Mouse (Mus musculus): ENCODE results near the gene Kifc5b. TPM values are rescaled to one million over a fixed set of nuclear protein-coding genes. Genes with fewer than 3 reads are reported as not detected.
A peak's percentile ranks its signal among the peaks of the same experiment; 100 is the strongest.
"Not testable (repeated sequence)": the region's sequence is repeated elsewhere in the genome, so short reads cannot be mapped to it uniquely, and the experiment has no call there.

The Kifc5b gene
- polyA plus RNA-seq, 2 experiments = 4.9 to 23.7 TPM

GRCm38 (mm10) chr17:26895578-26895977, 21.3 kb upstream of the Kifc5b start:
- 11% methylated on average over 10 of the region's 10 CpGs for WGBS
- peak; percentile 40 for DNase-seq (ENCODE audit: low spot score)
- no peak overlapping the region for H3K9ac ChIP-seq (ENCODE audit: low read depth, low read length, severe bottlenecking)
- no peaks in the 10 kb centered on the region for H3K36me3 ChIP-seq (ENCODE audit: control insufficient read depth, insufficient read depth, low read length)
- H3K4me3 ChIP-seq (replicated peaks; ENCODE audit: low read length) = no peak overlapping the region
- no peak for TF ChIP-seq POLR2A (IDR thresholded peaks at IDR 0.05; ENCODE audit: borderline replicate concordance, extremely low read depth, insufficient read depth, insufficient read length)
- no peak overlapping the region for H3K4me2 ChIP-seq (replicated peaks; ENCODE audit: low read depth, low read length, severe bottlenecking)
- peaks cover 18% of the 10 kb centered on the region for H3K4me1 ChIP-seq (ENCODE audit: control insufficient read depth, insufficient read depth, low read length)
- no peaks in the 10 kb centered on the region for H3K27me3 ChIP-seq (ENCODE audit: control insufficient read depth, insufficient read depth, low read length)
- no peak overlapping the region for H3K27ac ChIP-seq (replicated peaks; ENCODE audit: low read depth, low read length)
- no peaks in the 10 kb centered on the region for H3K9me3 ChIP-seq (ENCODE audit: control insufficient read depth, low read length)
- ATAC-seq (ENCODE audit: low FRiP score, low read depth) = no peak

DNA sequence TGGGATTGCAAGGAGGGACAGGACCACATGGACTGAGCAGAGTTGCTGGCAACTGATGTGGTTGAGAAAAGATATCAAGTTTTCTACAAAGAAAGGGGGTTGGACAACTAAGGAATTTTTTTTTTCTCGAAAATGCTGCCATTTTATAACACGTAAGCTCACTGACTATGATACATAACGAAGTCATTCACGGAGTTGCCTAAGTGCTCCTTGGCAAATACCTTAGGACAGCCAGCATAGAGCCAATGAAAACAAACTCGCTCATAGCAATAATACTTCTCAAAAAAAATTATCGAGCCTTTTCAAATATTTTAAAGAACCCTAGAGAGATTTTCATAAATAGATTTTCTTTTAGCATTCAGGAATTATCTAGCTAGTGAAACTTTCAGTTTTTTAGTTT, 16.0 kb upstream of the Kifc5b start:
- Histone ChIP-seq H3K4me3 (replicated peaks; ENCODE audit: low read length) (no peak overlapping the region), H3K4me1 (ENCODE audit: control insufficient read depth, insufficient read depth, low read length) (no peaks in the 10 kb centered on the region), H3K9ac (ENCODE audit: low read depth, low read length, severe bottlenecking) (no peak overlapping the region), H3K9me3 (ENCODE audit: control insufficient read depth, low read length) (no peaks in the 10 kb centered on the region), H3K27ac (replicated peaks; ENCODE audit: low read depth, low read length) (no peak overlapping the region), H3K36me3 (ENCODE audit: control insufficient read depth, insufficient read depth, low read length) (no peaks in the 10 kb centered on the region), H3K4me2 (replicated peaks; ENCODE audit: low read depth, low read length, severe bottlenecking) (no peak overlapping the region), H3K27me3 (ENCODE audit: control insufficient read depth, insufficient read depth, low read length) (no peaks in the 10 kb centered on the region)
- WGBS = 74% methylated on average over 6 of the region's 6 CpGs
- no peak for TF ChIP-seq POLR2A (IDR thresholded peaks at IDR 0.05; ENCODE audit: borderline replicate concordance, extremely low read depth, insufficient read depth, insufficient read length)
- ATAC-seq (ENCODE audit: low FRiP score, low read depth) (no peak), DNase-seq (ENCODE audit: low spot score) (no peak)

DNA sequence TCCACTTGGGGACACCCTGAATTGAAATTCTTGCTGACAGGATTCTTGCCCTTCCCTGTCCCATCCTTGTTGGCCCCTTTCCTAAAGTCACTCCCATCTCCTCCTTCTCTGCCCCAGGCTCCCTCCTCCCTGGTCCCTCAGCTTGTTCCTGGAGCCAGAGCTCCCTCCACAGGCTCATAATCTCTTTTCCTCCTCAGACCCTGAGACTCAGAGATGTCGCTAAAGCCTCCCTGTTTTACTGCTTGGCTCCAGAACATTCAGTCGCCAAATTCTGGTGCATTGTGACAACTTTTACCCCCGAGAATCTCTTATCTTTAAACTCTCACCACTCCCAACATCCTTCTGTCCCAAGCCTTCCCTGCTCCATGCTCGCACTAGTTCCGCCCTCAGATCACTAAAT, 12.6 kb upstream of the Kifc5b start:
- H3K9ac ChIP-seq (ENCODE audit: low read depth, low read length, severe bottlenecking) = no peak overlapping the region
- no peaks in the 10 kb centered on the region for H3K4me1 ChIP-seq (ENCODE audit: control insufficient read depth, insufficient read depth, low read length)
- no peak overlapping the region for H3K4me2 ChIP-seq (replicated peaks; ENCODE audit: low read depth, low read length, severe bottlenecking)
- TF ChIP-seq POLR2A (IDR thresholded peaks at IDR 0.05; ENCODE audit: borderline replicate concordance, extremely low read depth, insufficient read depth, insufficient read length) = no peak
- 48% methylated on average over 5 of the region's 5 CpGs for WGBS
- H3K4me3 ChIP-seq (replicated peaks; ENCODE audit: low read length) = no peak overlapping the region
- no peak overlapping the region for H3K27ac ChIP-seq (replicated peaks; ENCODE audit: low read depth, low read length)
- no peaks in the 10 kb centered on the region for H3K27me3 ChIP-seq (ENCODE audit: control insufficient read depth, insufficient read depth, low read length)
- no peaks in the 10 kb centered on the region for H3K9me3 ChIP-seq (ENCODE audit: control insufficient read depth, low read length)
- no peaks in the 10 kb centered on the region for H3K36me3 ChIP-seq (ENCODE audit: control insufficient read depth, insufficient read depth, low read length)
- DNase-seq (ENCODE audit: low spot score) = no peak
- no peak for ATAC-seq (ENCODE audit: low FRiP score, low read depth)

DNA sequence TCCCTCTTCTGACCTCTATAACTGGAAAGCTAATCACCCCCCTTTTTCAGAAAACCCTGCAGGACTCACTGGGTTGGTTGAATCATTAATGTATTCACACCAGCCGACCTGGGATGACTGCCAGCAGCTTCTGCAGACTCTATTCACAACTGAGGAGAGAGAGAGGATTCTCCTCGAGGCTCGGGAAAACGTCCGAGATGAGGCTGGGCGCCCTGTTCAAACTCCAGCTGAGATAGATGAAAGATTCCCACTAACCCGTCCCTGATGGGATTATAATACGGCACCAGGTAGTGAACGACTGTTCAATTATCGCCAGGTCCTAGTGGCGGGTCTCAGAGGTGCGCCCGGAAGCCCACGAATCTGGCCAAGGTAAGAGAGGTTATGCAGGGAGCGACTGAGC, 9.4 kb upstream of the Kifc5b start:
- DNase-seq (ENCODE audit: low spot score); H3K36me3 ChIP-seq (ENCODE audit: control insufficient read depth, insufficient read depth, low read length); ATAC-seq (ENCODE audit: low FRiP score, low read depth); H3K4me3 ChIP-seq (replicated peaks; ENCODE audit: low read length); H3K27me3 ChIP-seq (ENCODE audit: control insufficient read depth, insufficient read depth, low read length); H3K9ac ChIP-seq (ENCODE audit: low read depth, low read length, severe bottlenecking); H3K4me2 ChIP-seq (replicated peaks; ENCODE audit: low read depth, low read length, severe bottlenecking); H3K9me3 ChIP-seq (ENCODE audit: control insufficient read depth, low read length); H3K27ac ChIP-seq (replicated peaks; ENCODE audit: low read depth, low read length); H3K4me1 ChIP-seq (ENCODE audit: control insufficient read depth, insufficient read depth, low read length): not testable (repeated sequence)
- 93% methylated on average over 14 of the region's 15 CpGs for WGBS

- 50% methylated on average over 1 of the region's 1 CpGs for WGBS
- no peaks in the 10 kb centered on the region for H3K27me3 ChIP-seq (ENCODE audit: control insufficient read depth, insufficient read depth, low read length)
Measured at GRCm38 (mm10) chr17:26915248-26915647, 1.6 kb upstream of the Kifc5b start.

DNA sequence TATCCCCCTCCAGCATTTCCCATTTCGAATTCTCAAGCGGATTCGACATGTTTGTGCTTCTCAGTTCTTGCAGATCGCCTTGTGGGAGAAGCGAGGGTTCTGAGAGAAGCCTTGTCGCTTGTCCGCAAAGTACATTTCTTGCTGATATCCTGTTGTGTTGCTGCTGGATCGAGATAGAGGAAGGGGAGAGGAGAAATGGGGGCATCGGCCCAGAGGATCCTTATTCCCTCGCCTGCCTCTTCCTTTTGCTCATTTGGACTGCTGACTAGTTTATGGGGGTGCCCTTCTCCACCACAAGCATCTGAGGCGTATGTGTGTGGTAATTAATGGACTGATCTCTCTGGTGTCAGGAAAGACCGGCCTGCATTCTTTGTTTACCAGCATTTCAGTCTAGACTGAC, 669 bp downstream of the Kifc5b start:
- not testable (repeated sequence) for H3K27me3 ChIP-seq (ENCODE audit: control insufficient read depth, insufficient read depth, low read length); ATAC-seq (ENCODE audit: low FRiP score, low read depth); DNase-seq (ENCODE audit: low spot score); H3K4me1 ChIP-seq (ENCODE audit: control insufficient read depth, insufficient read depth, low read length); H3K36me3 ChIP-seq (ENCODE audit: control insufficient read depth, insufficient read depth, low read length); H3K27ac ChIP-seq (replicated peaks; ENCODE audit: low read depth, low read length); H3K9me3 ChIP-seq (ENCODE audit: control insufficient read depth, low read length)
- WGBS = 0% methylated on average over 11 of the region's 12 CpGs
- Histone ChIP-seq H3K9ac (ENCODE audit: low read depth, low read length, severe bottlenecking) (peak overlapping the region; percentile 60), H3K4me3 (replicated peaks; ENCODE audit: low read length) (peak overlapping the region; percentile 60), H3K4me2 (replicated peaks; ENCODE audit: low read depth, low read length, severe bottlenecking) (peak overlapping the region; percentile 57)

More at GRCm38 (mm10) chr17:26915248-26915647, 1.6 kb upstream of the Kifc5b start:
- no peak for TF ChIP-seq POLR2A (IDR thresholded peaks at IDR 0.05; ENCODE audit: borderline replicate concordance, extremely low read depth, insufficient read depth, insufficient read length)
- Histone ChIP-seq H3K4me2 (replicated peaks; ENCODE audit: low read depth, low read length, severe bottlenecking) (no peak overlapping the region), H3K4me3 (replicated peaks; ENCODE audit: low read length) (no peak overlapping the region), H3K36me3 (ENCODE audit: control insufficient read depth, insufficient read depth, low read length) (no peaks in the 10 kb centered on the region), H3K9me3 (ENCODE audit: control insufficient read depth, low read length) (no peaks in the 10 kb centered on the region), H3K27ac (replicated peaks; ENCODE audit: low read depth, low read length) (no peak overlapping the region), H3K9ac (ENCODE audit: low read depth, low read length, severe bottlenecking) (no peak overlapping the region), H3K4me1 (ENCODE audit: control insufficient read depth, insufficient read depth, low read length) (no peaks in the 10 kb centered on the region)
- ATAC-seq (ENCODE audit: low FRiP score, low read depth) (no peak), DNase-seq (ENCODE audit: low spot score) (no peak)
